In genomic region chrX:69460896-69461295, GRCm38 (mm10) we compare ENCODE assay signal across 17 mouse cellular contexts.
DNase-seq lines count a peak whose midpoint lies in the region; ATAC-seq and TF ChIP-seq lines count a peak whose summit lies in the region.
"Had no signal": no experiment of that assay in that cellular context is flagged by ENCODE, and none has a peak within 500 bp of the region (broad histone marks: within the 10 kb centered on the region; RNA-seq: fewer than 3 reads in every experiment).

No protein-coding gene starts in this region.

- no peaks in the 10 kb centered on the region for H3K4me1 ChIP-seq in liver, adult 2 months (ENCODE audit: control insufficient read depth, insufficient read depth, low read length)
- H3K4me1 ChIP-seq in liver, embryonic 12.5 days: no peaks in the 10 kb centered on the region
- H3K4me1 ChIP-seq in hindbrain, embryonic 10.5 days (replicated peaks): no peaks in the 10 kb centered on the region
- H3K4me1 ChIP-seq: embryonic facial prominence, embryonic 10.5 days; embryonic facial prominence, embryonic 12.5 days; forebrain, embryonic 13.5 days; forebrain, embryonic 15.5 days had no signal

- no peak for TF ChIP-seq CTCF in liver, adult 2 months (IDR thresholded peaks at IDR 0.05; ENCODE audit: low read depth, low read length)
- no peak for TF ChIP-seq CTCF in brain, embryonic 14.5 days (IDR thresholded peaks at IDR 0.05; ENCODE audit: borderline replicate concordance, extremely low read depth, insufficient read depth, insufficient read length)

- no peaks in the 10 kb centered on the region for H3K36me3 ChIP-seq in liver, adult 2 months (ENCODE audit: control insufficient read depth, insufficient read depth, low read length)
- H3K36me3 ChIP-seq in liver, embryonic 12.5 days: no peaks in the 10 kb centered on the region
- H3K36me3 ChIP-seq in hindbrain, embryonic 10.5 days: no peaks in the 10 kb centered on the region
- H3K36me3 ChIP-seq: embryonic facial prominence, embryonic 10.5 days; embryonic facial prominence, embryonic 12.5 days; forebrain, embryonic 15.5 days had no signal

- no peak overlapping the region for H3K27ac ChIP-seq in liver, adult 2 months (replicated peaks; ENCODE audit: insufficient read depth, low read depth, low read length)
- H3K27ac ChIP-seq in liver, embryonic 12.5 days: no peak overlapping the region
- H3K27ac ChIP-seq in hindbrain, embryonic 10.5 days: no peak overlapping the region
- H3K27ac ChIP-seq: embryonic facial prominence, embryonic 10.5 days; embryonic facial prominence, embryonic 12.5 days; forebrain, embryonic 13.5 days; forebrain, embryonic 15.5 days had no signal

- no peak overlapping the region for H3K9ac ChIP-seq in liver, adult 2 months (ENCODE audit: low read depth, low read length)
- H3K9ac ChIP-seq in liver, embryonic 12.5 days: no peak overlapping the region
- H3K9ac ChIP-seq: embryonic facial prominence, embryonic 12.5 days; forebrain, embryonic 13.5 days; forebrain, embryonic 15.5 days; forebrain, postnatal 0 days had no signal

- H3K79me2 ChIP-seq in liver, adult 2 months (ENCODE audit: control insufficient read depth, insufficient read depth, low read length): no peaks in the 10 kb centered on the region

- ATAC-seq in cerebellum, adult (ENCODE audit: insufficient number of reproducible peaks, low FRiP score, low TSS enrichment): no peak
- ATAC-seq in liver, embryonic 12.5 days: no peak
- ATAC-seq: forebrain, embryonic 13.5 days; forebrain, embryonic 15.5 days; forebrain, postnatal 0 days had no signal

- H3K9me3 ChIP-seq in liver, embryonic 12.5 days (replicated peaks): no peaks in the 10 kb centered on the region
- H3K9me3 ChIP-seq in hindbrain, embryonic 10.5 days: no peaks in the 10 kb centered on the region
- H3K9me3 ChIP-seq: embryonic facial prominence, embryonic 10.5 days; embryonic facial prominence, embryonic 12.5 days; forebrain, embryonic 13.5 days; forebrain, embryonic 15.5 days had no signal

- no peak overlapping the region for H3K4me3 ChIP-seq in liver, adult 2 months (ENCODE audit: insufficient read depth, low read depth, low read length)
- H3K4me3 ChIP-seq in liver, embryonic 12.5 days: no peak overlapping the region
- H3K4me3 ChIP-seq in hindbrain, embryonic 10.5 days: no peak overlapping the region
- H3K4me3 ChIP-seq: embryonic facial prominence, embryonic 10.5 days; embryonic facial prominence, embryonic 12.5 days; forebrain, embryonic 13.5 days; forebrain, embryonic 15.5 days had no signal

- H3K4me2 ChIP-seq in liver, embryonic 12.5 days: no peak overlapping the region
- H3K4me2 ChIP-seq: embryonic facial prominence, embryonic 12.5 days; forebrain, embryonic 13.5 days; forebrain, embryonic 15.5 days had no signal

- no peak for TF ChIP-seq POLR2A in liver, adult 2 months (IDR thresholded peaks at IDR 0.05; ENCODE audit: extremely low read depth, insufficient read depth, low read length)
- TF ChIP-seq POLR2A in brain, embryonic 14.5 days (IDR thresholded peaks at IDR 0.05; ENCODE audit: borderline replicate concordance, extremely low read depth, insufficient read depth, insufficient read length, poor library complexity, severe bottlenecking): no peak

- no peaks in the 10 kb centered on the region for H3K27me3 ChIP-seq in liver, adult 2 months (ENCODE audit: control insufficient read depth, insufficient read depth, low read length)
- H3K27me3 ChIP-seq in liver, embryonic 12.5 days (replicated peaks): no peaks in the 10 kb centered on the region
- no peaks in the 10 kb centered on the region for H3K27me3 ChIP-seq in hindbrain, embryonic 10.5 days (ENCODE audit: insufficient read depth, poor library complexity, severe bottlenecking)
- H3K27me3 ChIP-seq: embryonic facial prominence, embryonic 12.5 days; forebrain, embryonic 13.5 days; forebrain, embryonic 15.5 days had no signal

- 19% methylated on average over 2 of the region's 2 CpGs for WGBS in liver, adult 2 months
- WGBS in liver, embryonic 12.5 days (ENCODE audit: insufficient replicate concordance): 63% methylated on average over 2 of the region's 2 CpGs
- WGBS in hindbrain, embryonic 10.5 days: 89% methylated on average over 2 of the region's 2 CpGs

- DNase-seq in cerebellum, postnatal 36 days: peak; percentile 6 to 13
- peak; percentile 53 for DNase-seq in liver, adult 2 months (ENCODE audit: extremely low read depth, low read depth, low spot score)
- DNase-seq in brain, embryonic 14.5 days (ENCODE audit: low read depth): peak; percentile 31
- DNase-seq in hindbrain, embryonic 10.5 days (ENCODE audit: low spot score): no peak
- DNase-seq: adrenal gland, adult 2 months; adrenal gland, postnatal 14 days; adrenal gland, postnatal 36 days; cerebellum, adult 11 months; cerebellum, adult 18-20 months; cerebellum, adult 8-10 months; forebrain, postnatal 0 days had no signal
